Mouse (Mus musculus) thymus, adult 2 months (tissue): ENCODE results near the gene Gadd45b. TPM values are rescaled to one million over a fixed set of nuclear protein-coding genes. Genes with fewer than 3 reads are reported as not detected.

Experiments used
- DNase-seq: peaks from one replicate; pipeline ENCODE4 v3.0.0; 2021
- H3K27ac ChIP-seq: fragments of 200-500 bp; 2 replicates; pipeline ENCODE4 v1.5.1; 2012; ENCODE audit warnings: low read length, control low read depth; ENCODE audit not compliant: control insufficient read depth, insufficient read depth
- H3K27me3 ChIP-seq: fragments of 200-500 bp; 2 replicates; pipeline ENCODE4 v1.6.1; 2012; ENCODE audit warnings: mild to moderate bottlenecking, low read length, moderate library complexity, mixed read lengths; ENCODE audit not compliant: control insufficient read depth, insufficient read depth
- H3K36me3 ChIP-seq: fragments of 200-500 bp; 2 replicates; pipeline ENCODE4 v1.6.1; 2012; ENCODE audit warnings: mild to moderate bottlenecking, low read length, moderate library complexity; ENCODE audit not compliant: control insufficient read depth, insufficient read depth
- H3K4me1 ChIP-seq: fragments of 200-500 bp; replicated peaks from 2 replicates; pipeline ENCODE4 v1.6.1; 2012; ENCODE audit warnings: low read length; ENCODE audit not compliant: control insufficient read depth, insufficient read depth
- H3K4me3 ChIP-seq: fragments of 200-500 bp; 2 replicates; pipeline ENCODE4 v1.5.1; 2012; ENCODE audit warnings: mild to moderate bottlenecking, low read length, control low read depth, moderate library complexity; ENCODE audit not compliant: control insufficient read depth, insufficient read depth
- CTCF ChIP-seq: fragments of 200-500 bp; IDR thresholded peaks from 2 replicates; pipeline ENCODE4 v1.5.1; 2012; ENCODE audit warnings: mild to moderate bottlenecking, control low read depth, low read length, moderate library complexity, borderline replicate concordance; ENCODE audit not compliant: control insufficient read depth, poor library complexity, insufficient read depth; ENCODE audit errors: extremely low read depth
- POLR2A ChIP-seq: fragments of 200-500 bp; IDR thresholded peaks from 2 replicates; pipeline ENCODE4 v1.6.1; 2012; ENCODE audit warnings: mild to moderate bottlenecking, low read length, control low read depth, moderate library complexity; ENCODE audit not compliant: control insufficient read depth, poor library complexity, insufficient read depth; ENCODE audit errors: extremely low read depth
- WGBS: fragments of 180-500 bp; shearing (Covaris S2); methylation state at CpG from one replicate; pipeline ENCODE4 v1.1.7; 2018; 5-methylcytosine and 5-hydroxymethylcytosine counted together
- polyA plus RNA-seq: library from polyadenylated mRNA; depleted of rRNA; stranded (reverse); fragments of >200 nt; gene quantifications from 2 replicates; pipeline ENCODE4 v1.2.3, GENCODE M21; 2012

Gene Gadd45b
- polyA plus RNA-seq, 1 experiment, result 53.2 TPM

- Histone ChIP-seq H3K36me3 (no peaks in the 10 kb centered on the region), H3K27me3 (no peaks in the 10 kb centered on the region), H3K4me3 (no peak overlapping the region), H3K4me1 (peaks cover 11% of the 10 kb centered on the region), H3K27ac (no peak overlapping the region)
- 94% methylated on average over 5 of the region's 5 CpGs for WGBS
- TF ChIP-seq POLR2A, result no peak
- TF ChIP-seq CTCF, result no peak
- DNase-seq, result no peak
Measured at GRCm38 (mm10) chr10:80958979-80959637, 29.2 kb downstream of the Gadd45b start.

- TF ChIP-seq POLR2A (no peak), CTCF (peak; percentile 36; the same call in 1 of the 2 replicates)
- Histone ChIP-seq H3K36me3 (no peaks in the 10 kb centered on the region), H3K4me1 (peaks cover 10% of the 10 kb centered on the region), H3K27me3 (no peaks in the 10 kb centered on the region), H3K4me3 (no peak overlapping the region), H3K27ac (no peak overlapping the region)
- WGBS, result 45% methylated on average over 16 of the region's 16 CpGs
- no peak for DNase-seq
Measured at GRCm38 (mm10) chr10:80960551-80961508, 31.0 kb downstream of the Gadd45b start.

- no peaks in the 10 kb centered on the region for H3K27me3 ChIP-seq
- 80% methylated on average over 10 of the region's 10 CpGs for WGBS
- DNase-seq, result no peak
- TF ChIP-seq CTCF (no peak), POLR2A (no peak)
- H3K27ac ChIP-seq, result no peak overlapping the region
- H3K4me3 ChIP-seq, result no peak overlapping the region
- no peaks in the 10 kb centered on the region for H3K4me1 ChIP-seq
- no peaks in the 10 kb centered on the region for H3K36me3 ChIP-seq
Measured at GRCm38 (mm10) chr10:80962051-80962472, 32.2 kb downstream of the Gadd45b start.

- Histone ChIP-seq H3K36me3 (no peaks in the 10 kb centered on the region), H3K4me3 (no peak overlapping the region), H3K4me1 (no peaks in the 10 kb centered on the region), H3K27ac (no peak overlapping the region), H3K27me3 (no peaks in the 10 kb centered on the region)
- 97% methylated on average over 5 of the region's 5 CpGs for WGBS
- TF ChIP-seq CTCF (no peak), POLR2A (no peak)
- no peak for DNase-seq
Measured at GRCm38 (mm10) chr10:80962585-80962984, 32.7 kb downstream of the Gadd45b start.

- TF ChIP-seq CTCF, result no peak
- TF ChIP-seq POLR2A, result no peak
Measured at GRCm38 (mm10) chr10:80963031-80963975, 33.4 kb downstream of the Gadd45b start.

GRCm38 (mm10) chr10:80966296-80966695 lies 36.4 kb downstream of the Gadd45b start:
- H3K4me3 ChIP-seq, result no peak overlapping the region
- TF ChIP-seq POLR2A, result no peak
- TF ChIP-seq CTCF, result no peak
- H3K27me3 ChIP-seq, result no peaks in the 10 kb centered on the region
- 93% methylated on average over 12 of the region's 12 CpGs for WGBS
- H3K27ac ChIP-seq, result no peak overlapping the region
- no peaks in the 10 kb centered on the region for H3K36me3 ChIP-seq
- no peak for DNase-seq
- no peaks in the 10 kb centered on the region for H3K4me1 ChIP-seq

More at GRCm38 (mm10) chr10:80963031-80963975, 33.4 kb downstream of the Gadd45b start:
- DNase-seq, result no peak
- H3K4me1 ChIP-seq, result no peaks in the 10 kb centered on the region
- no peak overlapping the region for H3K27ac ChIP-seq
- WGBS, result 67% methylated on average over 12 of the region's 12 CpGs
- no peaks in the 10 kb centered on the region for H3K36me3 ChIP-seq
- H3K27me3 ChIP-seq, result no peaks in the 10 kb centered on the region
- H3K4me3 ChIP-seq, result no peak overlapping the region
